Mouse (Mus musculus) bone marrow macrophage, adult 2 months (primary cell): Measurements from ENCODE around the gene Csk.

ENCODE experiments used
- CTCF ChIP-seq: IDR thresholded peaks from 2 replicates; pipeline ENCODE4 v1.5.1; 2012; ENCODE audit warnings: low read depth, mild to moderate bottlenecking, low read length, moderate library complexity
- POLR2A ChIP-seq: IDR thresholded peaks from 2 replicates; pipeline ENCODE4 v1.6.1; 2012; ENCODE audit warnings: mild to moderate bottlenecking, low read depth, low read length, borderline replicate concordance

DNA sequence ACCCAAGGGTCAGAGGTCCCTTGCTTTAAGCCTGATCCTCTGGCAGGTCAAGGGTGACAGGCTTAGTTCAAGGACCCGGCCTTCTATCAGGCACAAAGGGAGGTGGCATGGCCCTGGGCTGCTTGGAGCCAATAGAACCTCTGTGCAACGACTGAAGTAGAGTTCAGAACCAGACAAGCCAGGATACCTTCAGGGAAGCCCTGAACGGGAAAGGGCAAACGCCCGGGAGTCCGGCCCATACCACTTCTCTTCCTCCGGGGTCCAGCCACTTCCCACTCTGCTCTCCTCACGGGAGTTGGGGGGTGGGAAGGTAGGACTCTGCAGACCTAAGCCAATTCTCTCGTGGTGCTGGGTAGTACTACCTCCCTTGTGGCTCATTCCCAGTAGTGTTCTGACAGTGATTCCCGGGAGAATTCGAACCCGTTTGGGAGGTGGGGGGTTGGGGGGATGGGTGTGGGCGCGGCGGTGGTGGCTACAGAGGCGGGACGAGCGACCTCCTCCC is 8.9 kb downstream of the Csk start:
- TF ChIP-seq POLR2A = no peak
- no peak for TF ChIP-seq CTCF
